Mouse (Mus musculus) left cerebral cortex, adult 2 months (tissue): ENCODE data around the gene Actg2. TPM values are rescaled to one million over a fixed set of nuclear protein-coding genes. Genes with fewer than 3 reads are reported as not detected.
A peak's percentile ranks its signal among the peaks of the same experiment; 100 is the strongest.

ENCODE experiments used
- DNase-seq, 2 experiments: peaks; one replicate each; pipeline ENCODE4 v3.0.0; 2021 to 2022; ENCODE audit warnings: low spot score in 2 of 2, mixed read lengths in 1 of 2; ENCODE audit errors: extremely low spot score in 1 of 2
- H3K27ac ChIP-seq: fragments of 200-600 bp; 2 replicates; pipeline ENCODE4 v1.8.1; 2022
- H3K4me3 ChIP-seq: fragments of 200-600 bp; 2 replicates; pipeline ENCODE4 v1.8.1; 2022
- CTCF ChIP-seq: fragments of 200-600 bp; IDR thresholded peaks from 2 replicates; pipeline ENCODE4 v1.8.1; 2022; ENCODE audit warnings: antibody characterized with exemption, mild to moderate bottlenecking, moderate library complexity
- intact Hi-C: fragments of 180-260 bp; cut with DNase I; formaldehyde crosslinking; loops from one replicate; pipeline ENCODE4 v1.15.1; 2025
- total RNA-seq, 2 experiments: library from RNA; stranded (reverse); gene quantifications; 2 replicates each; pipeline ENCODE4 v1.2.3; 2021

Gene Actg2
- total RNA-seq, 2 experiments from 2014 or later: not detected

DNA sequence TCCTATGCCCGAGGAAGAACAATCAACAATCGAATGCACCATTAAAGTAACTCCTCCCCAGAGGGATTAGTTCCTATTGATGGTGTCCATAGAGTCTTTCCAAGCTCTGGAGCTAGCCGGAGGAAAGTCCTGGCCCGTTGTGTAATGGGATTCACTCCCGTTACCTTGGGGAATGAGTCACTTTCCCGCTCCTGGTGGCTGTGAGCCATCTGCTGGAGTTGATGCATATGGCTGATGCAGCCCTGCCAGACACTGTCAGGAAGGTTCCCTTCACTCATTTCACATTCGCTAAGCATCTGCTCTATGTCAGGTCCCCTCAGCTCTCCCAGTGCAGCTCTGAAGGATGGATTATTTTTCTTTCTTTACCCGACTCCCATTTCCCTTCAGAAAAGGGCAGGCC is 26.6 kb downstream of the Actg2 start:
- peak overlapping the region; percentile 37; the same call in 1 of the 2 replicates for H3K27ac ChIP-seq
- intact Hi-C loops: no loop called here
- TF ChIP-seq CTCF: peak; percentile 27
- H3K4me3 ChIP-seq: no peak overlapping the region
- DNase-seq: peak; percentile 48 to 58

DNA sequence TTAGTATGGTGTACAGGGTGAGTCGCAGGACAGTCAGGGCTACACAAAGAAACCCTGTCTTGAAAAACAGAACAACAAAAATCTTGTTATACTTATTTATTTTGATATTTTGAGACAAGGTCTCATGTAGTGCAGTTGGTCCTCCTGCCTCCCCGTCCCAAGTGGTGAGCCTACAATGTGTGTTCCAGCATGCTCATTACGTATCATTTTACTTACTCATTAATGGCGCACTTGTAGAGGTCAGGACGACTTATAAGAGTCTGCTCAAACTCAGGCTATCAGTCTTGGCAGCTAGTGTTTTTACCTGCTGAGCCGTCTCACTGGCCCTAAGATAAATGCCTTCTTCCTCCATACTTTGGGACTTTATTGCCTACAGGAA is 28.9 kb downstream of the Actg2 start:
- intact Hi-C loops: loop anchor here (2.0 kb wide), 1 partner anchor 34 kb away; no protein-coding TSS in a partner anchor
- DNase-seq: no peak
- no peak for TF ChIP-seq CTCF
- Histone ChIP-seq H3K4me3 (peak overlapping the region; percentile 63), H3K27ac (peak overlapping the region; percentile 100)

DNA sequence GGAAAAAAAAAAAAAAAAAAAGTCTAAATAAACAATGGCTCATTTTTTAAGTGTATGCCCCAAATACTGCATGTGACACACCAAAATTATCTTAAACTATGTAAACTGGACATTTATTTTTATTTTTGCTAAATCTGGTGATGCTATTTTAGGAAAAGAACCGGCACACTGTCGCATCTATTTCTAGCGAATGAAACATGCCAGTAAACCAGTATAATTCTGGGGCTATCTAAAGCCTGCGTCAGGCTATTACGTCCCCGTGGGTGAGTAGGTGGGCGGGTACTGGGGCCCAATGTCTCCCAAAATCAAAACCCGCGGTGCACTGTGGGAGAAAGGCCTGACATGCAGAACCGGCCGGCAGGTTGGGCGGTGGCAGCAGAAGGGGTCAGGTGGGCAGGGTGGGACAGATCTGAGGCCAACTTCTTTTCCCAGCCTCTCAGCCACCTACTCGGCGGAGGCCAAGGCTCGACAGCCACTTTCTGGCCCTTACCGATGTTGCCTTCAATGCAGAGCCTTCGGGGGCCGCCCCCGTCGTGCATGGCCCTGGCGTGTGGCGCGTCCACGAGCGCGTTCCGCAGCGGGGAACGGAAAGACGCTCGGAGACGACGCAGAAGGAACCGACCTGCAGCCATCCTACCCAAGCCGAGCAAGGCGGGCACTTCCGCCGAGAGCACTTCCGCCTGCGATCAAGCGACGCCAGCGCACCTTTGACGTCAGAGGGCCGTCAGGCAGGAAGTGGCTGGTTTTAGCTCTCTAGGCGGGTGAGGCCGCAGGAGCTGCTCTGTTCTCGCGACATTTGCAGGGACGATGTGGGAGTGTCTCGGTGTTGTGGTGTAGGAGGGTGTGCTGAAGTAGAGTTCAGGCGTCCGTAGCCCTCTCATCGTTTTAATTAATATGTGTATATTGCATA is 29.6 kb downstream of the Actg2 start, which contains the start of gene Dguok:
TSS of gene Dguok (minus strand) at position 712 of the 910 bp plus-strand sequence.
- H3K4me3 ChIP-seq: peak within 1 kb of the TSS; percentile 63
- H3K27ac ChIP-seq: peak within 1 kb of the TSS; percentile 100
- peak; percentile 97 to 98 for DNase-seq
- TF ChIP-seq CTCF: no peak; the same call in 1 of the 2 replicates
- intact Hi-C loops: loop anchor here (1.0 to 2.0 kb wide), 2 partner anchors 34 to 66 kb away; no protein-coding TSS in a partner anchor

DNA sequence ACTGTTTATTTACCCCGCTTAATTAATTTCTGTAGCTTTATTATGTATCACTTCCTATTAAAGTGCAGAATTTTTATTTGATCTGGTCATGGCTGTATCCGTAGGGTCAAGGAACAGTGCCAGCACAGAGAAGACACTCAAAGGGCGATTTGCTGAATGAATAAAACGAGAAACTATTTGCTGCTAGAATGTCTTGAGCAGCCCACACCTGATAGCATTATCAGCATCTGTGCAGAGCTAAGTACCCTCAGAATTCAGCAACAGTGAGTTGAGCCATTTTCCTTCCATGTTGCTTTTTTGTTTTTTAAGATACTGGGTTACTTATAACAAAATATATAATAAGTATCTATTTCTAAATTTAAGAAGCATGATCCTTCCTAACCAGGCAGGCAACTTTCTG is 30.5 kb downstream of the Actg2 start:
- Histone ChIP-seq H3K27ac (peak overlapping the region; percentile 100), H3K4me3 (peak overlapping the region; percentile 63; the same call in 1 of the 2 replicates)
- DNase-seq: no peak
- no peak for TF ChIP-seq CTCF
- intact Hi-C loops: no loop called here

GRCm38 (mm10) chr6:83503361-83503760 is 32.7 kb downstream of the Actg2 start:
- Histone ChIP-seq H3K4me3 (no peak overlapping the region), H3K27ac (peak overlapping the region; percentile 67)
- intact Hi-C loops: no loop called here
- no peak for DNase-seq
- TF ChIP-seq CTCF: no peak

GRCm38 (mm10) chr6:83502656-83503055 is 33.4 kb downstream of the Actg2 start:
- intact Hi-C loops: no loop called here
- peak in 1 of 2 experiments; percentile 55 for DNase-seq
- Histone ChIP-seq H3K4me3 (no peak overlapping the region), H3K27ac (peak overlapping the region; percentile 67)
- no peak for TF ChIP-seq CTCF

DNA sequence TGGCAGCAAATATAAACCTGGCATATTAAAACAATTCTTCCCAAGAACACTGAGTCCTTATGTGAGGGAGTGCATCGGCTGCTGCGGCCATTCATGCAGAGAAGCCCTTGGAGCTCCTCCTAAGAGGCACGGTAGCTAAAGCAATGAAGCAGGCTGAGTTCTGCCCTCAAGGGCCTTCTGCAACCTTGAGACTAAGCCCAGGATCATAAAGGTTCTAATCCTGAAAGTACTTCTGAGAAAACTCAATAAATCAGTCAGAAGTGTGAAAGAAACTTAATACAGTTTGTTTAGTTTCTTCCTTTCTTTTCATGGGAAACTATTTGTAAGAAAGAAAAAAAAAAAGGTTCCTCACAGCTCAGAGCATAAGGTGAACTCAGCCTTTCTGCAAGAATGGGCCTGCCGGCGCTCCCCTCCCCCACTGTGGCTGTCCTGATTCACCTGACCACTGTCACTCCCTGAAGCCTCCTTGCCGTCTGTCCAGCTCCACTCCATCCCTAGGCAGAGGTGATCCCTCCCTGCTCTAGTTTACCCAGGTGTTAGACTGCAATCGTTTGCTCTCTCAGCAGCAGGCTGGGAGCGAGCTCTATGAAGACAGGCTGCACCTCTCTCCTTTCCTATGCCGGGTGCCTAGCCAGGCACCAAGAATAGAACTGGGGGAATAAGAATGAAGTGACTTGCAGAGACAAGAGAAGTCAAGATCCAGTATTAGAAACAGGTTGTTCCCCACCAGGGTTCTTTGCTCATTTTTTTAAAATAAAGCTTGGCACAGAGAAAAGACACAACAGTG is 34.3 kb downstream of the Actg2 start:
- Histone ChIP-seq H3K4me3 (no peak overlapping the region), H3K27ac (peak overlapping the region; percentile 67)
- intact Hi-C loops: no loop called here
- no peak for TF ChIP-seq CTCF
- no peak for DNase-seq

DNA sequence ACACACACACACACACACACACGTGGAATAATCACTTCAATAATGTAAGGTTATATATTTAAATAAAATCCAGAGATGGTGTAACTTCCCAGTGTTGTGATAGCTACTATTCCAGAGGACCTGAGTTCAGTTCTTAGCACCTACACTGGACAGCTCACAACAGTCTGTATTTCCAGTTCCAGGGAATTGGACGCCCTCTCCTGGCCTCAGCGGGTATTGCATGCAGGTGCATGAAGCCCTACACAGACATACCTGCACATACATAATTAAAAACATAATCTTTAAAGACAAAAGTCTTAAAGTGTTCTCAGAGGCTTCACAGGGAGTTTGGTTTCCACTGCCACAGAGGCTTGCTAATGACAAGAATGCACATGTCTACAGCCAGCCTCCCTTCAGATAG is 35.6 kb downstream of the Actg2 start:
- Histone ChIP-seq H3K4me3 (no peak overlapping the region), H3K27ac (no peak overlapping the region)
- no peak for DNase-seq
- intact Hi-C loops: no loop called here
- TF ChIP-seq CTCF: peak; percentile 52

- peak in 1 of 2 experiments; percentile 29 for DNase-seq
These were observed 37.0 kb downstream of the Actg2 start for GRCm38 (mm10) chr6:83499078-83499477.

DNA sequence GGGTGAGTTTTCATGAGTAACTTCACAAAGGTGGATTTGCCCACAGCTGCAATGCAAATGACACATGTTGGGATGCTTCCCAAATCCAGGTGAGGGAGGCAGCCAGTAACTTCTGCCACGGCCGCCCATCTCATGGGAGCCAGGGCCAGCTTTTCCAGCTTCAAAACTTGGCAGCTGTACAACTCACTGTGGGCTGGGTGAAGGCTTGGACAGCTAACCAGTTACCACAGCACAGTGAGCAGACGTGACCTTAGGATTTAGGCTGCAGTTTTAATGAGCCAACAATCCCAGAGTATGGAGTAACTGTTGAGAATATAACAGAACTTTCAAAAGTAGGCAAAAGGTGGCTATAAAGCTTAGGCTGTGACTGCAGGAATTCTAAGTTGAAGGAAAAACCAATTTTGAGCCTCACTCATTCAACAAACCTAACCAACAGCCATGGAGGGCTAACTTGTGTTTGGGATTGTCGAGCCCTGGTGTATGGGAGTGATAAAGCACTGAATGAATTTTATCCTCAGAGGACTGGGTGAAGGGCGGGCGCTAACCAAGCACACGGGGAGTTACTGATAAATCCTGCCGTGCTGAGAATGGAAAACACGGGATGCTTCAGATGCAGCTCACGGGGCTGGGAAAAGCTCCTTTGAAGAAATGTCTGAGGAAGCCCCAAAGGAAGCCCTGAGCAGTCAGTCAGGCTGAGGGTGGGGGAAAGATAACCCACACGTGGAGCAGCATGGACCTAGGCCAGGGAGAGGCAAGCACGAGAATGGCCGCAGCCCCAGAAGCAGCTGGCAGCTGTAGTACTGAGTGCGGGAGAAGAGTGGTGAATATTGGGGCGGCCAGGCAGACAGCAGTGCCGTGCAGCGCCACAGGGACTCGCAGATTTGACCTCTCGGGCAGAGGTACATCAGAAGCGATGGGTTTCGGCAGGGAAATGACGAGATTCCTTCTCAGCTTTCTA is 39.0 kb downstream of the Actg2 start:
- Histone ChIP-seq H3K27ac (peak overlapping the region; percentile 38), H3K4me3 (no peak overlapping the region)
- no peak for DNase-seq
- intact Hi-C loops: loop anchor here (5.0 kb wide), 1 partner anchor 40 kb away; the partner anchor contains the start of gene Tet3
- TF ChIP-seq CTCF: no peak

More at GRCm38 (mm10) chr6:83499078-83499477, 37.0 kb downstream of the Actg2 start:
- TF ChIP-seq CTCF: no peak
- no peak overlapping the region for H3K4me3 ChIP-seq
- H3K27ac ChIP-seq: peak overlapping the region; percentile 42; the same call in 1 of the 2 replicates
- intact Hi-C loops: loop anchor here (1.0 to 5.0 kb wide), 2 partner anchors 42 to 59 kb away; partner anchors contain the start of gene Tet3
